Mouse (Mus musculus) layer of hippocampus, adult 8-10 months (tissue): ENCODE measurements at regions not wholly inside any gene's neighbourhood (a gene's known extent, or its start where the extent isn't known, plus 50 kb on each side); places are given as distances from the start of the nearest gene placed in this dataset.
"Not testable (repeated sequence)": the region's sequence is repeated elsewhere in the genome, so short reads cannot be mapped to it uniquely, and the experiment has no call there.

ENCODE experiments used
- DNase-seq, 2 experiments: peaks; one replicate each; pipeline ENCODE4 v3.0.0; 2022; ENCODE audit warnings: low spot score in 2 of 2

DNA sequence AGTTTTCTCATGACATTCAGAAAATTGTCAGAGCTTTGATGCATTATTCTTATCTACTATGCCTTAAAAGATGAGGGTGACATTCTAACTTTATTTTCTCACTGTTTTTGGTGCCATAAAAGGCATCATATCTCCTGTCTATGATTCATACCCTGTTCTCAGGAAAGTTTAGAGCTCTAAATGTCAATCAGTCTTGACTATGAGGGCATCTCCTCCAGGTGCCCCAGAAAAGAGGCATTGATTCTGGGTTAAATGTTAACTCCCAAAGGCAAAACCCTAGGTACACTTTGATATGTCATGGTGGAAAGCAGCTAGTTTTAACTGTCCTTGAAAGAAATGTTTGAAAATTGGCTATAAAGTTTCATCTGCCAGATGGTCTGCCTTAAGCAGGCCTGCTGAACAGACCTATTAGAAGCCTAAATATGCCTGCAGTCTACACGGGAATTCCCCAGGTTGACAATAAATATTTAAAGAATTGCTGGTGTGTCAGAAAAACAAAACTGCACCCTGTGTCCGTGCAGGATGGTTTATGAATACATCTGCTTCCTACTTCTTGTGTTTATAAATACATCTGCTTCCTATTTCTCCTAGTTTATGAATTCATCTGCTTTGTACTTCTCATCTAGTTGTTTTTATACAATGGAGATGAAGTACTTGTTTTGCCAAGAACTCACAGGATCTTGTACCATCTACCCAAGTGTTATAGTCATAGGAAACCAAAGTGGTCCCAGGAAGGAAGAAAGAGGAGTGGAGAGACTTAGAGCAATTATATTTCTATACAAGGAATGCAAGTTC, 172.3 kb downstream of the Snca start:
- DNase-seq, result no peak

DNA sequence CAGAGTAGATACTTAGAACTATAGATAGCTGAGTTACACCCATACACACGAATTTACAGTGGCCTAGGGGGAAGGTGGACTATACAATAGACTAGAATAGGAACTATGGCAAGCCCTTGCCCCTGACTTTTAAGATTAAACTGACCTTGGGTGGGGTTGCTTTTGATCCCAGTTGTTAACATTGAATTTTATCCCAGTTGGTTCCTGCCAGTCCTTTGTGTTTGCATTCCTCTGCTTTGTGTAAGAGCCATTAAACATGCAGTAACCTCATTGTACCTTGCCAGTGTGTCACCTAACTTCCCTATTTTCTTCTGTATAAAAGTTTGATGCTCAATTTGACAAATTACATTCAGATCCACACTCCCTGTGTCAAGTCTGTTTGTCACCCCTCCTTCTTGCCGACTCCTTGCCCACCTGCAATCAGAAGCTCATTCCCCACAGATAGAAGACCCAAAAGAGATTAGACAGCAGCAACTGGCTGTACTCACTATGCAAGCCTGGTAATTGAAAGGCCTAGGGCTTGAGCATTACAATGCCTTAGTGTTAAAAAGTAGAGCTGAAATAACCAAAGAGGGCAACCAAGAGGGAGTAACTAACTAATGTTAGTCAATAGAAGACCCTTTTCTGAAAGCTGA, 182.6 kb downstream of the Snca start:
- DNase-seq, result not testable (repeated sequence)

DNA sequence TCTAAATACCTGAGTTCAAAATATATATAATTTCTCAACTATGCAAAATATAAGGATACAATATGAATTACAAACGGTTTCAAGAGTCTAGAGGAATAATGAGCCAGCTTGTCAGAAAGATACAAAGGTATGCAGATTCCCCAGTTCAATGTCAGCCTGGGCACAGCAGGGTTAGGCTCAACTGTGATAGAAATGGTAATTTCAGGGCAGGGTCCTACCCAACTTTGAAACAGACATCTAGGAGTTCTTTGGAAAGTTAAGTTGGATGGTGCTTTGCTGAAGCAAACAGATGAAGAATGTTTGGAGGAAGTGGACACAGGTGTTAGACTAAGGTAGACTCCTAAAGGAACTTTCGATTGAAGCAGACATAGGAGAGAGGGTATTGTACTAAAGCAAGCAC, 187.4 kb downstream of the Snca start:
- DNase-seq, result no peak

DNA sequence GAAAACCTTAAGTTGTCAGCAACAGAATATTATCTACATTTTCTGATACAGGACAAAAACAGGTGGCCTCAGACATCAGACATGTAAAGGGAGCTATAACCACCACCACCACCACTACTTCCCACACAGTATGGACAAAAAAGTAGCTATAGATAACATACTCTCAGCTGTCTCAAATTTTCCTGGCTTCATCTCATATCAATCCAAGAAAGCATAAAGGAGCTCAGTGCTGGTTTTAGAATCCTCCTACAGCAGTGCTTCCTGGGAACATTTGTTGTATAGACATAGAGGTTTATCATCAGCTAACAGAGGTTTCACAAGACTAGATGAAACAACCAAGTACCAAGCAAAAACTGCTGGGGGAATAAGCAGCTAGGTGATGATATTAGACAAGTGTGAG, 213.3 kb downstream of the Snca start:
- DNase-seq, result no peak

DNA sequence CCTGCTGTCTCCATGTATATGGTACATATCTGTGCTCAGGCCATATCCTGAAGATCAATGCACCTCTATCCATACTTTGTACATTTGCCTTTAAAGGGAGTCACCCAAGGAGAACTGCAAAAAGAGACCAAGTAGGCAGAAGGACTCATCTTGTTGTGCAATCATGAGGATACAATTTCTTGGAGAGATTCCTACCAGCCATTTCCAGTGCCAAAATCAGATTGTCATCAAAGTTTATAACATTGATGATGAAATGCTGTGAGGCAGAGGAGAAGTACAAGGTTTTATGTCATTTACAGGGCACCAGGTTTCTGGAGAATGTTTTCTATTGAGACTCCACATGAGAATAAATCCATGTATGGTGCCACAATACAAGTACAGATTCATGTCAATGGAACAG, 229.5 kb downstream of the Snca start:
- no peak for DNase-seq

DNA sequence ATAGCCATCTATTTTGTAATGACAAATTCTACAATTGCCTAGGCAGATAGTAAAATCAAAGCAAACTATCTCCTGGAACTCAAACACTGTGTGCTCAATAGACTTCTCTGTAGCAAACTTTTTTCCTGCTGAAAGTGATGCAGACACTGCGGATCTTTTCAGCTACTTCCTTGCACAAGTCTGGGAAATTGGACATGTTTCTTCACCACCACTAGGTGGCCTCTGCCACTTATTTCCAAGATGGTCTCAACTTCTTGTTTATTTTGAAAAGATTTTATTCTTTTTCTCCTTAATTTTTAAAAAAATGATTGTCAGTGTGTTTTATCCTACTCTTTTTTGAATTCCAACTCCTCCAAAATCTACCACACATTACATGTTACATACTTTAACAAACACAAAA, 265.4 kb downstream of the Snca start:
- no peak for DNase-seq

DNA sequence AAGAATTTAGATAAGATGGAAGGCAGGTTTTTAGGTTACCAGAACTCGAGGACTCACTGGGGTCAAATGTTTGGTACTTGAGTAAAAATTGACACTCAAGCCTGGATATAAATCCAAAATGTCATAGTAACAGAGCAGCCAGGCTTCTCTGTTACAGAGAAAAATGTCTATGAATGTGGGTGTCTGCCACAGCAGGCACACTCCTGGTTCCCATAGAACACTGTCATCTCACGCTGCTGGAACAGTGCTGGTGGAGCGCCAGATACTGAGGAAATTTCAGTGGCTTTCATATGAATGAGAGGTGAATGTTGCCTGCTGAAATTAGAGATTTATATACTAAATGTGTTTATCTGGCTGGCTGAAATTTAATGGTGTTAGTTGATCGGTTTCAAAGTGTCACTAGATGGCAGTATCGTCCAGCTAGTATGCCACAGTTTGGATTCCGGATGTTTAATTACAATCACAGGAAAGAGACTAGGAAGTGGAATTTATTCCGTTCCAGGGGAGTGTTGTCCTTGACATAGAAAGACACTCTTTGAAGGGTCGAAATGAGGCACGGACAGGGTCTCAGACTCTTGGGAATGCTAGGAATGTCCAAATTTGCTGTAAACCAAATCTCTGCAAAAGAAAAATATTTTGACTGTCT, 273.9 kb downstream of the Snca start:
- DNase-seq, result peak; percentile 5 to 32
